Comparison of ENCODE assay signal across 8 mouse cellular contexts in genomic region chr1:181888801-181889200, GRCm38 (mm10). TPM values are rescaled to one million over a fixed set of nuclear protein-coding genes. Genes with fewer than 3 reads are reported as not detected.
DNase-seq lines count a peak whose midpoint lies in the region; ATAC-seq and TF ChIP-seq lines count a peak whose summit lies in the region.

No protein-coding gene starts in this region.

- H3K27ac ChIP-seq in bone marrow macrophage, adult 2 months (ENCODE audit: insufficient read depth, low read depth, low read length): no peak overlapping the region
- no peak overlapping the region for H3K27ac ChIP-seq in heart, embryonic 13.5 days (replicated peaks)
- no peak overlapping the region for H3K27ac ChIP-seq in kidney, postnatal 0 days
- H3K27ac ChIP-seq in liver, adult 2 months (replicated peaks; ENCODE audit: insufficient read depth, low read depth, low read length): no peak overlapping the region

- no peaks in the 10 kb centered on the region for H3K36me3 ChIP-seq in heart, embryonic 13.5 days
- H3K36me3 ChIP-seq in kidney, postnatal 0 days (ENCODE audit: insufficient read depth, low read length): no peaks in the 10 kb centered on the region
- H3K36me3 ChIP-seq in liver, adult 2 months (ENCODE audit: control insufficient read depth, insufficient read depth, low read length): no peaks in the 10 kb centered on the region
- no peaks in the 10 kb centered on the region for H3K36me3 ChIP-seq in myocyte (ENCODE audit: control insufficient read depth, insufficient read depth)

- no peaks in the 10 kb centered on the region for H3K27me3 ChIP-seq in heart, embryonic 13.5 days (replicated peaks)
- H3K27me3 ChIP-seq in kidney, postnatal 0 days (ENCODE audit: insufficient read depth, low read length): no peaks in the 10 kb centered on the region
- H3K27me3 ChIP-seq in liver, adult 2 months (ENCODE audit: control insufficient read depth, insufficient read depth, low read length): no peaks in the 10 kb centered on the region
- H3K27me3 ChIP-seq in myocyte (ENCODE audit: control insufficient read depth, insufficient read depth, insufficient read length): no peaks in the 10 kb centered on the region

- H3K9ac ChIP-seq in heart, embryonic 13.5 days: 0 out of 2 replicates have a peak overlapping the region, but pooled peaks have one; percentile 5
- H3K9ac ChIP-seq in kidney, postnatal 0 days (ENCODE audit: low read depth, low read length): no peak overlapping the region
- H3K9ac ChIP-seq in liver, adult 2 months (ENCODE audit: low read depth, low read length): no peak overlapping the region

- DNase-seq in B cell, adult 2 months: peak; percentile 94 to 95
- peak; percentile 93 for DNase-seq in kidney, postnatal 0 days (ENCODE audit: low spot score)
- peak; percentile 43 for DNase-seq in liver, adult 2 months (ENCODE audit: extremely low read depth, low read depth, low spot score)
- DNase-seq in spleen, postnatal 4 days (ENCODE audit: low spot score in 2 of 2): peak; percentile 84 to 96

- no peaks in the 10 kb centered on the region for H3K4me1 ChIP-seq in bone marrow macrophage, adult 2 months (ENCODE audit: control insufficient read depth, insufficient read depth, low read length)
- peaks cover 3% of the 10 kb centered on the region for H3K4me1 ChIP-seq in heart, embryonic 13.5 days
- H3K4me1 ChIP-seq in kidney, postnatal 0 days (replicated peaks; ENCODE audit: insufficient read depth, low read length): no peaks in the 10 kb centered on the region
- H3K4me1 ChIP-seq in liver, adult 2 months (ENCODE audit: control insufficient read depth, insufficient read depth, low read length): no peaks in the 10 kb centered on the region

- no peaks in the 10 kb centered on the region for H3K9me3 ChIP-seq in heart, embryonic 13.5 days
- no peaks in the 10 kb centered on the region for H3K9me3 ChIP-seq in kidney, postnatal 0 days (replicated peaks; ENCODE audit: low read length)

- TF ChIP-seq CTCF in bone marrow macrophage, adult 2 months (IDR thresholded peaks at IDR 0.05; ENCODE audit: low read depth, low read length): peak; percentile 100
- TF ChIP-seq CTCF in kidney, postnatal 0 days (IDR thresholded peaks at IDR 0.05; ENCODE audit: low read depth): peak; percentile 100
- TF ChIP-seq CTCF in liver, adult 2 months (IDR thresholded peaks at IDR 0.05; ENCODE audit: low read depth, low read length): peak; percentile 100

- H3K4me3 ChIP-seq in bone marrow macrophage, adult 2 months (ENCODE audit: insufficient read depth, low read length): no peak overlapping the region
- H3K4me3 ChIP-seq in heart, embryonic 13.5 days: no peak overlapping the region
- H3K4me3 ChIP-seq in kidney, postnatal 0 days (replicated peaks; ENCODE audit: low read depth, low read length): no peak overlapping the region
- no peak overlapping the region; the same call in 1 of the 2 replicates for H3K4me3 ChIP-seq in liver, adult 2 months (ENCODE audit: insufficient read depth, low read depth, low read length)
- H3K4me3 ChIP-seq in myocyte: no peak overlapping the region

- peak; percentile 93 for ATAC-seq in erythroblast, adult 5-6 weeks (replicated peaks; ENCODE audit: low FRiP score, poor library complexity, severe bottlenecking)
- peak; percentile 40; the same call in 1 of the 2 replicates for ATAC-seq in heart, embryonic 13.5 days (ENCODE audit: extremely low read depth, insufficient number of reproducible peaks, low FRiP score, low TSS enrichment)
- ATAC-seq in kidney, postnatal 0 days (replicated peaks; ENCODE audit: low FRiP score, low read depth): peak; percentile 78

- H3K79me2 ChIP-seq in liver, adult 2 months (ENCODE audit: control insufficient read depth, insufficient read depth, low read length): no peaks in the 10 kb centered on the region
- H3K79me2 ChIP-seq in myocyte (ENCODE audit: control insufficient read depth, insufficient read depth): no peaks in the 10 kb centered on the region

- WGBS in heart, embryonic 13.5 days: 6% methylated on average over 11 of the region's 11 CpGs
- 6% methylated on average over 11 of the region's 11 CpGs for WGBS in kidney, postnatal 0 days
- 3% methylated on average over 11 of the region's 11 CpGs for WGBS in liver, adult 2 months

- no peak overlapping the region for H3ac ChIP-seq in myocyte (ENCODE audit: control insufficient read depth, insufficient read length)

- H3K4me2 ChIP-seq in heart, embryonic 13.5 days: peak overlapping the region; percentile 29
- H3K4me2 ChIP-seq in kidney, postnatal 0 days (ENCODE audit: low read length): no peak overlapping the region
- no peak overlapping the region for H3K4me2 ChIP-seq in myocyte (ENCODE audit: low read depth)

- no peak for TF ChIP-seq POLR2A in bone marrow macrophage, adult 2 months (IDR thresholded peaks at IDR 0.05; ENCODE audit: borderline replicate concordance, low read depth, low read length)
- no peak for TF ChIP-seq POLR2A in liver, adult 2 months (IDR thresholded peaks at IDR 0.05; ENCODE audit: extremely low read depth, insufficient read depth, low read length)
- TF ChIP-seq POLR2A in myocyte (IDR thresholded peaks at IDR 0.05; ENCODE audit: insufficient read length, low read depth): no peak

TF ChIP-seq in myocyte, 11 proteins besides CTCF, POLR2A, EP300 and RAD21:
- TF ChIP-seq MYOD1 (IDR thresholded peaks at IDR 0.05; ENCODE audit: control insufficient read depth in 1 of 3, insufficient read length in 2 of 3, low read depth in 2 of 3) (peak in 2 of 3 experiments; percentile 4 to 57), MYOG (IDR thresholded peaks at IDR 0.05; ENCODE audit: control insufficient read depth in 1 of 3, insufficient read depth in 1 of 3, insufficient read length in 2 of 3, low read depth in 2 of 3) (peak in 1 of 3 experiments; percentile 70), POLR2AphosphoS2 (IDR thresholded peaks at IDR 0.05; ENCODE audit: insufficient read length, low read depth) (no peak)

RNA-seq across cellular contexts. Expression of gene Lbr, which starts 46.0 kb away (rescaled TPM):
- polyA plus RNA-seq in bone marrow macrophage, adult 2 months (2012; ENCODE audit: insufficient read depth, insufficient read length, missing spikeins): 52.1 and 54.3 TPM in 2 replicates
- total RNA-seq in erythroblast, adult 5-6 weeks (2015; ENCODE audit: low replicate concordance): 197 and 222 TPM in 2 replicates
- 204 and 248 TPM in 2 replicates for total RNA-seq in erythroblast, adult 5-6 weeks (2017; ENCODE audit: low replicate concordance)
- polyA plus RNA-seq in heart, embryonic 13.5 days (2015; fragmentation: Nextera tagmentation; extraction: Ambion mirVana): 62.2 and 73.4 TPM in 2 replicates
- 55.2 and 64.9 TPM in 2 replicates for polyA plus RNA-seq in kidney, postnatal 0 days (2015; fragmentation: Nextera tagmentation; extraction: Ambion mirVana)
- 9.5 and 12.1 TPM in 2 replicates for total RNA-seq in liver, adult 2 months (2014; rRNA removed)
- polyA plus RNA-seq in liver, adult 2 months (2012; rRNA removed): 5.2 and 7.3 TPM in 2 replicates
- 15.1 TPM for polyA plus RNA-seq in myocyte (2012; fragmentation: generic; extraction: Trizol)

Comparison
In these comparisons a context has a peak if more than half of its experiments do, and no peak if none do; other contexts are left out.
1. DNase-seq: peak in every context shown above with its lines; median percentile 94 in B cell, adult 2 months; 93 in kidney, postnatal 0 days; 90 in spleen, postnatal 4 days; 43 in liver, adult 2 months.
2. ATAC-seq: peak in every context shown above with its lines; median percentile 93 in erythroblast, adult 5-6 weeks; 78 in kidney, postnatal 0 days; 40 in heart, embryonic 13.5 days.